Mouse (Mus musculus): ENCODE data around the gene Ipo4. TPM values are rescaled to one million over a fixed set of nuclear protein-coding genes. Genes with fewer than 3 reads are reported as not detected.
A peak's percentile ranks its signal among the peaks of the same experiment; 100 is the strongest.

Ipo4 gene
- 10 to 100 TPM; 29.2 to 30.6 TPM for polyA plus RNA-seq (2017; shearing (Covaris generic))

- peak; percentile 99 for ATAC-seq
Measured at GRCm38 (mm10) chr14:55635523-55636007, at the start of gene Ipo4. Gene Ipo4, minus strand, starts transcription at chr14:55635957.

GRCm38 (mm10) chr14:55682118-55682493 is 46.3 kb upstream of the Ipo4 start:
- ATAC-seq: no peak

- peak; percentile 93 for ATAC-seq
Measured at GRCm38 (mm10) chr14:55681160-55682117, 45.7 kb upstream of the Ipo4 start, which contains the start of gene Tinf2. Gene Tinf2, minus strand, starts transcription at chr14:55681820.

GRCm38 (mm10) chr14:55677615-55678014 is 41.9 kb upstream of the Ipo4 start:
- no peak for ATAC-seq

GRCm38 (mm10) chr14:55672741-55673060 is 36.9 kb upstream of the Ipo4 start:
- ATAC-seq: no peak

- ATAC-seq: peak; percentile 97
Measured at GRCm38 (mm10) chr14:55671833-55672740, 36.3 kb upstream of the Ipo4 start, which contains the start of the genes Gmpr2 and Nedd8. Gene Gmpr2, plus strand, starts transcription at chr14:55671941. Gene Nedd8, minus strand, starts transcription at chr14:55672124.

GRCm38 (mm10) chr14:55671486-55671832 is 35.7 kb upstream of the Ipo4 start:
- ATAC-seq: no peak

GRCm38 (mm10) chr14:55660636-55661035 is 24.9 kb upstream of the Ipo4 start:
- no peak for ATAC-seq

GRCm38 (mm10) chr14:55659960-55660573 is 24.3 kb upstream of the Ipo4 start, which contains the start of gene Mdp1:
Gene Mdp1, minus strand, starts transcription at chr14:55660508.
- peak; percentile 91 for ATAC-seq

GRCm38 (mm10) chr14:55658011-55658410 is 22.3 kb upstream of the Ipo4 start:
- no peak for ATAC-seq

GRCm38 (mm10) chr14:55656935-55657334 is 21.2 kb upstream of the Ipo4 start:
- ATAC-seq: no peak

GRCm38 (mm10) chr14:55651528-55651927 is 15.8 kb upstream of the Ipo4 start:
- no peak for ATAC-seq

- no peak for ATAC-seq
Measured at GRCm38 (mm10) chr14:55649884-55650283, 14.1 kb upstream of the Ipo4 start, which contains the start of gene Tssk4. Gene Tssk4, plus strand, starts transcription at chr14:55650184.

GRCm38 (mm10) chr14:55644261-55644888 is 8.6 kb upstream of the Ipo4 start:
- ATAC-seq: peak; percentile 31

- peak; percentile 68 for ATAC-seq
Measured at GRCm38 (mm10) chr14:55643060-55643907, 7.5 kb upstream of the Ipo4 start, which contains the start of gene Tm9sf1. Gene Tm9sf1, minus strand, starts transcription at chr14:55643806.

- ATAC-seq: no peak
Measured at GRCm38 (mm10) chr14:55642679-55643059, 6.9 kb upstream of the Ipo4 start.

GRCm38 (mm10) chr14:55641291-55641690 is 5.5 kb upstream of the Ipo4 start:
- no peak for ATAC-seq

GRCm38 (mm10) chr14:55640816-55641215 is 5.1 kb upstream of the Ipo4 start:
- no peak for ATAC-seq

GRCm38 (mm10) chr14:55637795-55638194 is 2.0 kb upstream of the Ipo4 start, which contains the start of gene Gm49378:
Gene Gm49378, minus strand, starts transcription at chr14:55637895.
- ATAC-seq: no peak

- ATAC-seq: no peak
Measured at GRCm38 (mm10) chr14:55634874-55635522, 759 bp downstream of the Ipo4 start.
